Mouse (Mus musculus) heart, embryonic 11.5 days (tissue): ENCODE data around the gene Slc30a5. TPM values are rescaled to one million over a fixed set of nuclear protein-coding genes. Genes with fewer than 3 reads are reported as not detected.
"Not testable (repeated sequence)": the region's sequence is repeated elsewhere in the genome, so short reads cannot be mapped to it uniquely, and the experiment has no call there.

Experiments
- ATAC-seq: fragments of 200-750 bp; cut with Nextera tagmentation; replicated peaks from 2 replicates; pipeline ENCODE4 v1.8.0; 2017; ENCODE audit warnings: moderate library complexity; ENCODE audit not compliant: insufficient number of reproducible peaks, low FRiP score, low TSS enrichment
- H3K27ac ChIP-seq: fragments of 300-500 bp; sonication (generic); 2 replicates; pipeline ENCODE4 v1.5.1; 2014; ENCODE audit warnings: mild to moderate bottlenecking, low read depth, low read length
- H3K27me3 ChIP-seq: fragments of 300-500 bp; sonication (generic); 2 replicates; pipeline ENCODE4 v1.6.1; 2014; ENCODE audit warnings: mild to moderate bottlenecking, low read length, mixed read lengths; ENCODE audit not compliant: control insufficient read depth, insufficient read depth
- H3K36me3 ChIP-seq: fragments of 300-500 bp; sonication (generic); 2 replicates; pipeline ENCODE4 v1.6.1; 2014; ENCODE audit warnings: mild to moderate bottlenecking, low read length, moderate library complexity, mixed read lengths; ENCODE audit not compliant: control insufficient read depth, insufficient read depth
- H3K4me1 ChIP-seq: fragments of 300-500 bp; sonication (generic); 2 replicates; pipeline ENCODE4 v1.6.1; 2014; ENCODE audit warnings: low read length; ENCODE audit not compliant: control insufficient read depth, insufficient read depth
- H3K4me2 ChIP-seq: fragments of 300-500 bp; sonication (generic); 2 replicates; pipeline ENCODE4 v1.6.1; 2014; ENCODE audit warnings: mild to moderate bottlenecking, moderate library complexity
- H3K4me3 ChIP-seq: fragments of 300-500 bp; sonication (generic); 2 replicates; pipeline ENCODE4 v1.5.1; 2014; ENCODE audit warnings: low read depth, low read length
- H3K9ac ChIP-seq: fragments of 300-500 bp; sonication (generic); 2 replicates; pipeline ENCODE4 v1.6.1; 2014; ENCODE audit warnings: mild to moderate bottlenecking, low read depth, low read length, moderate library complexity
- H3K9me3 ChIP-seq: fragments of 300-500 bp; sonication (generic); replicated peaks from 2 replicates; pipeline ENCODE4 v1.6.1; 2016; ENCODE audit warnings: low read length; ENCODE audit not compliant: control insufficient read depth
- WGBS: fragments of 180-500 bp; shearing (Covaris S2); extraction: QIAGEN DNeasy Blood & Tissue Kit; methylation state at CpG from one replicate; pipeline ENCODE4 v1.1.7; 2014; ENCODE audit not compliant: insufficient replicate concordance; 5-methylcytosine and 5-hydroxymethylcytosine counted together
- polyA plus RNA-seq: library from polyadenylated mRNA; unstranded; fragments of >200 nt; fragmentation: Nextera tagmentation; extraction: Ambion mirVana; gene quantifications from 2 replicates; pipeline ENCODE4 v1.2.1, GENCODE M21; 2014

Gene Slc30a5
- polyA plus RNA-seq, 1 experiment from 2014 or later = 37.7 TPM

DNA sequence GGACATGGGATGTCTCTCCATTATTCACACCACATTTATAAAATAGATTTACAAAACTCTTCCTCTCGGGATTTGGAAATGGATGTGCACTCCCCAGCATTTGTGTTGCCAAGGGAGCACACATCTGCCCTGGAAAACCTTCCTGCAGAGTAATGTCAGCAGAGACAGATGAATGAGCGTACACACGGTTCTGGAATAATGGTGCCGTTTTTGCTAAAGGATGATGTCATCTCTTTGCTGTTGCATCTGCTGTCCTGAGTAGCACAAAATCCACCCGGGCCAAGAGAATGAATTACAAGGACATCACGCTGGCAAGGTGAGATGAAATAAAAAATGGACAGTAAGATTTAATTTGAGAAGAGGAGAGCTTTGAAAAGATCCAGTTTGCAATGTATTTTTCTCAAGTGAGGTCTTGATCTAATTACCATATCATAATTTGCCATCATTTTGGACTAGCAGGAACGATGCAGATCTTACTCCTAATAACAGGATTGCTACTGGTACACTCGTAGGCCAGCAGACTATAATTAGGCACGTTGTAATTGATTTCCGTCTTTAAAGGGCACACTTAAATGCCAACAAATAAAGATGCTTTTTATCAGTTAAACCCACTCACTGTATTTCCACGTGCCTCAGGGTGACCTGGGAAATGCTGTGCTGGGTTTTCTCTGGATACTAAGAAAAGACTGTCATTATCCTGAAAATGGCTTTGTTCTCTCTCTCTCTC is 38.4 kb upstream of the Slc30a5 start:
- ATAC-seq = no peak
- no peaks in the 10 kb centered on the region for H3K4me1 ChIP-seq
- no peaks in the 10 kb centered on the region for H3K36me3 ChIP-seq
- H3K4me2 ChIP-seq = no peak overlapping the region
- no peaks in the 10 kb centered on the region for H3K9me3 ChIP-seq
- no peak overlapping the region for H3K9ac ChIP-seq
- no peak overlapping the region for H3K4me3 ChIP-seq
- WGBS = 60% methylated on average over 11 of the region's 11 CpGs
- H3K27me3 ChIP-seq = no peaks in the 10 kb centered on the region
- H3K27ac ChIP-seq = no peak overlapping the region

GRCm38 (mm10) chr13:100869813-100870212 is 36.6 kb upstream of the Slc30a5 start:
- H3K9me3 ChIP-seq = no peaks in the 10 kb centered on the region
- no peak for ATAC-seq
- no peak overlapping the region for H3K4me3 ChIP-seq
- no peak overlapping the region for H3K9ac ChIP-seq
- H3K36me3 ChIP-seq = no peaks in the 10 kb centered on the region
- H3K4me2 ChIP-seq = no peak overlapping the region
- H3K4me1 ChIP-seq = peaks cover 3% of the 10 kb centered on the region; the same call in 1 of the 2 replicates
- 73% methylated on average over 4 of the region's 4 CpGs for WGBS
- H3K27ac ChIP-seq = no peak overlapping the region
- no peaks in the 10 kb centered on the region for H3K27me3 ChIP-seq

DNA sequence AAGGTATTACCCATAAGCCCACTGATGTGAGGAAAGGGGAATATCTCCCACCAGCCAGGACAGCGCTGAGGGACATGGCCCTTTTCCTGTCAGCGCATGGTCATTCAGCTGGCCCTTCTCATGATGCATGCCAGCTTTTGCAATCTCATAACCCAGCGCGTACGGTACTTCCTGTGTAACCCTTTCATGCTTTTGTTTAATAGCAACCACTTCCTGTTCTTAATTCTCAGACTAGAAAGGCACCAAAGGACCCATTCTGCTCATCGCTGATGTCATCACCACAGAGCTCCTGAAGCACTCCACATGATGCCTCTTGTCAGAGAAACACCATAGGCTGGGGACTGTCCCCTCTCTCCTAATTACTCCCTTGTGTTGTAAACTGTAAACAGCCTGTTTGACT is 33.1 kb upstream of the Slc30a5 start:
- Histone ChIP-seq H3K9ac (no peak overlapping the region), H3K4me3 (no peak overlapping the region), H3K4me2 (no peak overlapping the region), H3K4me1 (peaks cover 3% of the 10 kb centered on the region; the same call in 1 of the 2 replicates), H3K36me3 (no peaks in the 10 kb centered on the region), H3K27me3 (no peaks in the 10 kb centered on the region), H3K9me3 (no peaks in the 10 kb centered on the region), H3K27ac (no peak overlapping the region)
- no peak for ATAC-seq
- WGBS = 49% methylated on average over 6 of the region's 6 CpGs

DNA sequence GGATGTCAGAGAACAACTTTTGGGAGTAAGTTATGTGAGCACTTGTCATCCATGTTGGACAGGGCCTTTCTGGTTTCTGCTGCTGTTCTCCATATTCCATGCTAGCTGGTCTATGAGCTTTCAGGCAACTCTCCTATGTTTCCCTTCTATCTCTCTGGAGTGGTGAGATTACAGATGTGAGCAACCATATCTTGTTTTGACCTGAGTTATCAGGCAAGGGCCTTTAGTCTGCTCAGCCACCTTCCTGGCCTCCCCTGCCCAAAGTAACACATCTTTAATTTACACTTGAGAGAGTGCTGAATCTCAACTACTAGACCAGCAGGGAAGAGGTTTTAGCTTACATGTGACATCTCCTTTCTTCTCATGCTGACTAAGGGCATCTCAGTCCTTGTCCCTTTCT is 32.5 kb upstream of the Slc30a5 start:
- peaks cover 3% of the 10 kb centered on the region; the same call in 1 of the 2 replicates for H3K4me1 ChIP-seq
- H3K27ac ChIP-seq = no peak overlapping the region
- no peak overlapping the region for H3K4me3 ChIP-seq
- no peaks in the 10 kb centered on the region for H3K9me3 ChIP-seq
- no peaks in the 10 kb centered on the region for H3K27me3 ChIP-seq
- no peak for ATAC-seq
- H3K9ac ChIP-seq = no peak overlapping the region
- H3K36me3 ChIP-seq = no peaks in the 10 kb centered on the region
- H3K4me2 ChIP-seq = no peak overlapping the region

DNA sequence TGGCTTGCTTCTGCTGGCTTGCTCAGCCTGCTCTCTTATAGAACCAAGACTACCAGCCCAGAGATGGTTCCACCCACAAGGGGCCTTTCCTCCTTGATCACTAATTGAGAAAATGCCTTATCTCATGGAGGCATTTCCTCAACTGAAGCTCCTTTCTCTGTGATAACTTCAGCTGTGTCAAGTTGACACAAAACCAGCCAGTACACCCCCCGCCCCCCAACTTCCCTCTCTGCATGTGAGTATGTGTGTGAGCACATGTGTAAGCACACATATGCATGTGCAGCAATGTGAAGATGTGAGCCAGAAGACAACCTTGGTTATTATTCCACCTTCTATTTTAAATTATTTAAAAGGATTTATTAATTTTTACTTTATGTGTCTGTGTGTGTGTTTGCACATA is 30.7 kb upstream of the Slc30a5 start:
- H3K9ac ChIP-seq, H3K4me1 ChIP-seq, H3K9me3 ChIP-seq, ATAC-seq, H3K4me3 ChIP-seq, H3K27ac ChIP-seq, H3K4me2 ChIP-seq, H3K36me3 ChIP-seq, H3K27me3 ChIP-seq: not testable (repeated sequence)
- WGBS = 71% methylated on average over 1 of the region's 1 CpGs

- H3K27me3 ChIP-seq = no peaks in the 10 kb centered on the region
- no peaks in the 10 kb centered on the region for H3K9me3 ChIP-seq
- H3K27ac ChIP-seq = no peak overlapping the region
- ATAC-seq = no peak
- H3K4me3 ChIP-seq = no peak overlapping the region
- 80% methylated on average over 7 of the region's 7 CpGs for WGBS
- H3K4me2 ChIP-seq = no peak overlapping the region
- H3K36me3 ChIP-seq = no peaks in the 10 kb centered on the region
- no peaks in the 10 kb centered on the region for H3K4me1 ChIP-seq
- no peak overlapping the region for H3K9ac ChIP-seq
Observed at GRCm38 (mm10) chr13:100859117-100859516, 25.9 kb upstream of the Slc30a5 start.

DNA sequence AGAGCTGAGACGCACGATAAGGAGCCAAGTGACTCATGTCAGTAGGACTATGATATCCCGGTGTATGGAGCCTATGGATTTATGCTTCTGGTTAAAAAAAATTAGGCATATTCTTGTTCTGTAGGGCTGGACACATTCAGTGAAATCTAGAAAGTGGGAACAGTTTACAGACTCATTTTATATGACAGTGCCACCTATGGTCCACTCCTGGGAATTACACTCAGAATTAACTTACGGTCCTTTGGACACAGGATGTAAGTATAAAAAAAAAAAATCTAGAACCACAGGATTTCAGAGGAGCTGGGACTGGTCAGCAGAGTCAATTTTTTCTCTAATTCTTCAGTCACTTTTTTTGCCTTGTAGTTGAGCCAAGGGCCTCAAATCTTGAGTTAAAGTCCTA is 20.9 kb upstream of the Slc30a5 start:
- ATAC-seq = no peak
- Histone ChIP-seq H3K27me3 (no peaks in the 10 kb centered on the region), H3K9ac (no peak overlapping the region), H3K27ac (no peak overlapping the region), H3K9me3 (no peaks in the 10 kb centered on the region), H3K4me1 (no peaks in the 10 kb centered on the region), H3K4me2 (no peak overlapping the region), H3K36me3 (no peaks in the 10 kb centered on the region), H3K4me3 (no peak overlapping the region)
- 56% methylated on average over 4 of the region's 4 CpGs for WGBS

GRCm38 (mm10) chr13:100853120-100853519 is 19.9 kb upstream of the Slc30a5 start:
- H3K27me3 ChIP-seq = no peaks in the 10 kb centered on the region
- 67% methylated on average over 3 of the region's 3 CpGs for WGBS
- H3K4me3 ChIP-seq = no peak overlapping the region
- H3K4me1 ChIP-seq = no peaks in the 10 kb centered on the region
- H3K27ac ChIP-seq = no peak overlapping the region
- H3K9ac ChIP-seq = no peak overlapping the region
- no peaks in the 10 kb centered on the region for H3K36me3 ChIP-seq
- ATAC-seq = no peak
- H3K4me2 ChIP-seq = no peak overlapping the region
- no peaks in the 10 kb centered on the region for H3K9me3 ChIP-seq

- H3K4me3 ChIP-seq = no peak overlapping the region
- 95% methylated on average over 3 of the region's 3 CpGs for WGBS
Observed at GRCm38 (mm10) chr13:100849137-100849536, 15.9 kb upstream of the Slc30a5 start.

More at GRCm38 (mm10) chr13:100849137-100849536, 15.9 kb upstream of the Slc30a5 start:
- Histone ChIP-seq H3K27ac (no peak overlapping the region), H3K36me3 (no peaks in the 10 kb centered on the region), H3K9ac (no peak overlapping the region), H3K4me1 (no peaks in the 10 kb centered on the region), H3K27me3 (no peaks in the 10 kb centered on the region), H3K9me3 (no peaks in the 10 kb centered on the region), H3K4me2 (no peak overlapping the region)
- no peak for ATAC-seq
